Mouse (Mus musculus): Measurements from ENCODE around the gene H2-Q6.
"Not testable (repeated sequence)": the region's sequence is repeated elsewhere in the genome, so short reads cannot be mapped to it uniquely, and the experiment has no call there.

- TF ChIP-seq CTCF, EP300 (IDR thresholded peaks at IDR 0.05; ENCODE audit: low read depth): not testable (repeated sequence)
Measured at GRCm38 (mm10) chr17:35438885-35439284, 14.2 kb downstream of the H2-Q6 start, which contains the start of gene H2-Q7.

All from heart, postnatal 0 days (tissue).